Mouse (Mus musculus) adrenal gland, postnatal 0 days (tissue): ENCODE measurements around the gene Sdcbp2. TPM values are rescaled to one million over a fixed set of nuclear protein-coding genes. Genes with fewer than 3 reads are reported as not detected.

Experiments used
- polyA plus RNA-seq: library from polyadenylated mRNA; unstranded; fragments of >200 nt; fragmentation: Nextera tagmentation; extraction: Ambion mirVana; gene quantifications from 2 replicates; pipeline ENCODE4 v1.2.1, GENCODE M21; 2015

The Sdcbp2 gene
- 1.1 and 1.9 TPM in 2 replicates for polyA plus RNA-seq

DNA sequence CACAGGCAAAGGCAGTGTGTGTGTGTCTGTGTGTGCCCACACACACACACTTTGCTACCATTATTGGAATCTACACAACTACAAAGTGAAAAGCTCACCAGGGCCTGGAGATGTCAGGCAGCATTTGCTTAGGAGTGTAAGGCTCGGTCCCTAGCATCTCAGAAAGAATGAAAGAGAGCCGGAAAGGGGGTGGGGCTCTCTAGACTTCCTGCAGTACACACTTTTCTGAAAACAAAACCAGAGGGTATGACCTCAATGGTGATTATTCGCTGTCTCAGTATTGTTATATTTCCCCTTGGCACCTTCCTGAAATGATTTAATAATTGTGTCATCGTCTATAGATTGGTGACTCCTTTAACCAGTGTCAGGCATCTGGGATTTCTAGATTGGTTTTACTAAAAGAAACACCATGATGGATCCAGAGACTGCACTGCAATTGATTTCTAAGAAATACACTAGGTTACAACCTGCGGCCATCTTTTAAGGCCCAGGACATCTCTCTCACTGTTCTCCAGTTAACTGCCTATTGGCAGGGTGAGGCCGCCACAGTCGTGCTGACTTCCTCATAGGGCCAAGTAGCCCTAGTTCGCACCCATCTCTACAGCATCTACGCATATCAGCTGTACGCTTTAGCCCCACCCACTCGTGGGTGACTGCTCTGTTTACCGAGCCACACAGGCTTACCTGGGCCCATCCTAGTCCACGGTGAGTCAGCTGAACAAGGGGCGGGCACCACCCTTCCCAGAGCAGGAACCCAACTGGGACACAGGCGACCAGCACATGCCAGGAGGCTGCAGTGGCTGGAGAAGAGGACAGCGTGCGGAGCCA lies at the start of gene Sdcbp2:
Sdcbp2 (plus strand) TSS at position 750 of the 828 bp plus-strand sequence.

GRCm38 (mm10) chr2:151542323-151543062 lies 29.9 kb upstream of the Sdcbp2 start, which contains the start of gene Fkbp1a:
TSS of gene Fkbp1a (plus strand) at chr2:151542483.

GRCm38 (mm10) chr2:151632159-151632814 lies 59.9 kb downstream of the Sdcbp2 start, which contains the start of gene Snph:
TSS of gene Snph (minus strand) at chr2:151632593.

Other genes starting within 250 kb of the Sdcbp2 start
- gene 4921509C19Rik, start 96.5 kb upstream of the Sdcbp2 start, polyA plus RNA-seq: not detected in 2 replicates
- gene Nsfl1c, start 78.4 kb upstream of the Sdcbp2 start, polyA plus RNA-seq: 163 and 174 TPM in 2 replicates
- gene Fkbp1a, start 30.1 kb upstream of the Sdcbp2 start, polyA plus RNA-seq: 289 and 348 TPM in 2 replicates
- gene Snph, start 60.0 kb downstream of the Sdcbp2 start, polyA plus RNA-seq: 1.7 and 4.7 TPM in 2 replicates
- gene Rad21l, start 95.9 kb downstream of the Sdcbp2 start, polyA plus RNA-seq: not detected in 2 replicates
- gene Tmem74b, start 129.4 kb downstream of the Sdcbp2 start, polyA plus RNA-seq: 1.1 and 2.2 TPM in 2 replicates
- gene Psmf1, start 171.6 kb downstream of the Sdcbp2 start, polyA plus RNA-seq: 30.4 and 40.3 TPM in 2 replicates